Mouse (Mus musculus) liver, embryonic 15.5 days (tissue): ENCODE results near the gene Ppp1r13l. TPM values are rescaled to one million over a fixed set of nuclear protein-coding genes. Genes with fewer than 3 reads are reported as not detected.

Source experiments
- ATAC-seq: fragments of 200-750 bp; cut with Nextera tagmentation; 2 replicates; pipeline ENCODE4 v1.8.0; 2017; ENCODE audit warnings: moderate number of reproducible peaks, mild to moderate bottlenecking, moderate library complexity; ENCODE audit not compliant: insufficient read depth
- H3K27ac ChIP-seq: fragments of 300-500 bp; sonication (generic); replicated peaks from 2 replicates; pipeline ENCODE4 v1.5.1; 2015; ENCODE audit warnings: mild to moderate bottlenecking, inconsistent platforms
- H3K27me3 ChIP-seq: fragments of 300-500 bp; sonication (generic); 2 replicates; pipeline ENCODE4 v1.6.1; 2015; ENCODE audit warnings: mild to moderate bottlenecking, inconsistent platforms
- H3K36me3 ChIP-seq: fragments of 300-500 bp; sonication (generic); replicated peaks from 2 replicates; pipeline ENCODE4 v1.6.1; 2015; ENCODE audit warnings: moderate library complexity, mild to moderate bottlenecking, inconsistent platforms
- H3K4me1 ChIP-seq: fragments of 300-500 bp; sonication (generic); replicated peaks from 2 replicates; pipeline ENCODE4 v1.6.1; 2015; ENCODE audit warnings: inconsistent platforms
- H3K4me2 ChIP-seq: fragments of 300-500 bp; sonication (generic); 2 replicates; pipeline ENCODE4 v1.6.1; 2015; ENCODE audit warnings: moderate library complexity, mild to moderate bottlenecking, inconsistent platforms
- H3K4me3 ChIP-seq: fragments of 300-500 bp; sonication (generic); replicated peaks from 2 replicates; pipeline ENCODE4 v1.5.1; 2015; ENCODE audit warnings: mild to moderate bottlenecking, inconsistent platforms
- H3K9ac ChIP-seq: fragments of 300-500 bp; sonication (generic); 2 replicates; pipeline ENCODE4 v1.6.1; 2015; ENCODE audit warnings: moderate library complexity, mild to moderate bottlenecking, inconsistent platforms
- H3K9me3 ChIP-seq: fragments of 300-500 bp; sonication (generic); replicated peaks from 2 replicates; pipeline ENCODE4 v1.6.1; 2016; ENCODE audit warnings: inconsistent platforms
- WGBS: fragments of 180-500 bp; shearing (Covaris S2); methylation state at CpG from one replicate; pipeline ENCODE4 v1.1.7; 2015; ENCODE audit warnings: mixed read lengths; ENCODE audit not compliant: insufficient replicate concordance; 5-methylcytosine and 5-hydroxymethylcytosine counted together
- polyA plus RNA-seq: library from polyadenylated mRNA; unstranded; fragments of >200 nt; fragmentation: Nextera tagmentation; extraction: Ambion mirVana; gene quantifications from 2 replicates; pipeline ENCODE4 v1.2.1, GENCODE M21; 2015

Ppp1r13l gene
- polyA plus RNA-seq, 1 experiment from 2014 or later, result 0.94 TPM

- H3K9ac ChIP-seq, result no peak overlapping the region
- no peaks in the 10 kb centered on the region for H3K9me3 ChIP-seq
- no peak overlapping the region for H3K27ac ChIP-seq
- no peak for ATAC-seq
- peaks cover 4% of the 10 kb centered on the region; the same call in 1 of the 2 replicates for H3K4me1 ChIP-seq
- peaks cover 58% of the 10 kb centered on the region for H3K36me3 ChIP-seq
- no peak overlapping the region for H3K4me2 ChIP-seq
- WGBS, result 85% methylated on average over 8 of the region's 8 CpGs
- peaks cover 8% of the 10 kb centered on the region for H3K27me3 ChIP-seq
- no peak overlapping the region for H3K4me3 ChIP-seq
Observed at GRCm38 (mm10) chr7:19394484-19394883, 34.9 kb downstream of the Ppp1r13l start.

- ATAC-seq, result no peak
- peaks cover 7% of the 10 kb centered on the region for H3K36me3 ChIP-seq
- peak overlapping the region; percentile 55 for H3K4me2 ChIP-seq
- no peaks in the 10 kb centered on the region; the same call in 1 of the 2 replicates for H3K9me3 ChIP-seq
- no peak overlapping the region for H3K9ac ChIP-seq
- H3K27ac ChIP-seq, result no peak overlapping the region
- peaks cover 58% of the 10 kb centered on the region for H3K27me3 ChIP-seq
- H3K4me3 ChIP-seq, result peak overlapping the region; percentile 25; the same call in 1 of the 2 replicates
- peaks cover 21% of the 10 kb centered on the region for H3K4me1 ChIP-seq
- WGBS, result 4% methylated on average over 27 of the region's 27 CpGs
Observed at GRCm38 (mm10) chr7:19399496-19400280, 40.1 kb downstream of the Ppp1r13l start.

GRCm38 (mm10) chr7:19400946-19401345 lies 41.4 kb downstream of the Ppp1r13l start:
- Histone ChIP-seq H3K36me3 (no peaks in the 10 kb centered on the region), H3K27me3 (peaks cover 71% of the 10 kb centered on the region), H3K9ac (no peak overlapping the region), H3K27ac (no peak overlapping the region), H3K4me1 (peaks cover 27% of the 10 kb centered on the region), H3K4me2 (no peak overlapping the region), H3K4me3 (no peak overlapping the region), H3K9me3 (no peaks in the 10 kb centered on the region; the same call in 1 of the 2 replicates)
- 58% methylated on average over 4 of the region's 4 CpGs for WGBS
- ATAC-seq, result no peak

- Histone ChIP-seq H3K27ac (no peak overlapping the region), H3K9me3 (no peaks in the 10 kb centered on the region; the same call in 1 of the 2 replicates), H3K9ac (no peak overlapping the region), H3K4me2 (no peak overlapping the region), H3K27me3 (peaks cover 76% of the 10 kb centered on the region), H3K36me3 (no peaks in the 10 kb centered on the region), H3K4me1 (peaks cover 27% of the 10 kb centered on the region), H3K4me3 (no peak overlapping the region)
- WGBS, result 59% methylated on average over 9 of the region's 9 CpGs
- no peak for ATAC-seq
Observed at GRCm38 (mm10) chr7:19402535-19403112, 43.1 kb downstream of the Ppp1r13l start.

GRCm38 (mm10) chr7:19403731-19404296 lies 44.3 kb downstream of the Ppp1r13l start, which contains the start of gene Klc3:
TSS of gene Klc3 (minus strand) at chr7:19404104.
- peak within 1 kb of the TSS; percentile 81 for H3K4me2 ChIP-seq
- no peak within 1 kb of the TSS for H3K27ac ChIP-seq
- H3K9ac ChIP-seq, result peak within 1 kb of the TSS; percentile 15; the same call in 1 of the 2 replicates
- peak; percentile 65 for ATAC-seq
- peaks cover 79% of the 10 kb centered on the region for H3K27me3 ChIP-seq
- peak within 1 kb of the TSS; percentile 55 for H3K4me3 ChIP-seq
- H3K36me3 ChIP-seq, result no peaks in the 10 kb centered on the region
- no peaks in the 10 kb centered on the region; the same call in 1 of the 2 replicates for H3K9me3 ChIP-seq
- H3K4me1 ChIP-seq, result peaks cover 27% of the 10 kb centered on the region
- under 1% methylated on average over 62 of the region's 62 CpGs for WGBS

GRCm38 (mm10) chr7:19404476-19404875 lies 44.9 kb downstream of the Ppp1r13l start, which contains the start of gene Ckm:
TSS of gene Ckm (plus strand) at chr7:19404776.
- peaks cover 72% of the 10 kb centered on the region for H3K27me3 ChIP-seq
- no peak for ATAC-seq
- H3K27ac ChIP-seq, result no peak within 1 kb of the TSS

GRCm38 (mm10) chr7:19405417-19405816 lies 45.9 kb downstream of the Ppp1r13l start:
- no peak overlapping the region for H3K9ac ChIP-seq
- peaks cover 72% of the 10 kb centered on the region for H3K27me3 ChIP-seq
- WGBS, result 2% methylated on average over 19 of the region's 19 CpGs

More at GRCm38 (mm10) chr7:19404476-19404875, 44.9 kb downstream of the Ppp1r13l start, which contains the start of gene Ckm:
- 40% methylated on average over 7 of the region's 7 CpGs for WGBS
- H3K4me2 ChIP-seq, result peak within 1 kb of the TSS; percentile 81
- H3K4me1 ChIP-seq, result peaks cover 23% of the 10 kb centered on the region
- no peaks in the 10 kb centered on the region; the same call in 1 of the 2 replicates for H3K9me3 ChIP-seq
- peak within 1 kb of the TSS; percentile 15; the same call in 1 of the 2 replicates for H3K9ac ChIP-seq
- peak within 1 kb of the TSS; percentile 55 for H3K4me3 ChIP-seq
- H3K36me3 ChIP-seq, result no peaks in the 10 kb centered on the region

GRCm38 (mm10) chr7:19409753-19410152 lies 50.2 kb downstream of the Ppp1r13l start:
- 32% methylated on average over 6 of the region's 6 CpGs for WGBS
- no peak for ATAC-seq

More at GRCm38 (mm10) chr7:19405417-19405816, 45.9 kb downstream of the Ppp1r13l start:
- Histone ChIP-seq H3K9me3 (no peaks in the 10 kb centered on the region; the same call in 1 of the 2 replicates), H3K4me2 (peak overlapping the region; percentile 49), H3K27ac (no peak overlapping the region), H3K36me3 (no peaks in the 10 kb centered on the region), H3K4me1 (peaks cover 18% of the 10 kb centered on the region), H3K4me3 (no peak overlapping the region)
- peak; percentile 30; the same call in 1 of the 2 replicates for ATAC-seq

GRCm38 (mm10) chr7:19410766-19411344 lies 51.3 kb downstream of the Ppp1r13l start:
- Histone ChIP-seq H3K4me2 (no peak overlapping the region), H3K4me1 (peaks cover 1% of the 10 kb centered on the region), H3K27me3 (peaks cover 38% of the 10 kb centered on the region), H3K4me3 (no peak overlapping the region), H3K9me3 (no peaks in the 10 kb centered on the region), H3K36me3 (no peaks in the 10 kb centered on the region), H3K27ac (no peak overlapping the region), H3K9ac (no peak overlapping the region)
- 69% methylated on average over 11 of the region's 11 CpGs for WGBS
- ATAC-seq, result no peak

More at GRCm38 (mm10) chr7:19409753-19410152, 50.2 kb downstream of the Ppp1r13l start:
- Histone ChIP-seq H3K4me3 (no peak overlapping the region), H3K4me1 (peaks cover 6% of the 10 kb centered on the region), H3K9me3 (no peaks in the 10 kb centered on the region), H3K9ac (no peak overlapping the region), H3K36me3 (no peaks in the 10 kb centered on the region), H3K27ac (no peak overlapping the region), H3K4me2 (no peak overlapping the region), H3K27me3 (peaks cover 38% of the 10 kb centered on the region)

- peaks cover 41% of the 10 kb centered on the region for H3K27me3 ChIP-seq
- no peak overlapping the region for H3K9ac ChIP-seq
- H3K4me3 ChIP-seq, result no peak overlapping the region
- ATAC-seq, result no peak
- H3K4me1 ChIP-seq, result no peaks in the 10 kb centered on the region
- no peak overlapping the region for H3K4me2 ChIP-seq
- H3K36me3 ChIP-seq, result no peaks in the 10 kb centered on the region
- WGBS, result 69% methylated on average over 5 of the region's 5 CpGs
- H3K27ac ChIP-seq, result no peak overlapping the region
- H3K9me3 ChIP-seq, result no peaks in the 10 kb centered on the region
Observed at GRCm38 (mm10) chr7:19411783-19412182, 52.2 kb downstream of the Ppp1r13l start.
